Mouse (Mus musculus) testis, postnatal 10 days (tissue): ENCODE measurements around the gene Sit1.

ENCODE experiments used
- DNase-seq: peaks from one replicate; pipeline ENCODE4 v3.0.0; 2021; ENCODE audit warnings: low spot score

Sit1 gene

GRCm38 (mm10) chr4:43483535-43484091, at the start of gene Sit1:
Sit1 (minus strand) TSS chr4:43483734.
- no peak for DNase-seq

GRCm38 (mm10) chr4:43533270-43533669, 49.7 kb upstream of the Sit1 start:
- no peak for DNase-seq

- DNase-seq: peak; percentile 88
These were observed 47.0 kb upstream of the Sit1 start for GRCm38 (mm10) chr4:43530581-43530980.

- DNase-seq: no peak
These were observed 46.6 kb upstream of the Sit1 start for GRCm38 (mm10) chr4:43530081-43530501.

- no peak for DNase-seq
These were observed 45.0 kb upstream of the Sit1 start for GRCm38 (mm10) chr4:43528487-43528886.

- no peak for DNase-seq
These were observed 44.3 kb upstream of the Sit1 start for GRCm38 (mm10) chr4:43527880-43528279.

- peak; percentile 95 for DNase-seq
These were observed 36.4 kb upstream of the Sit1 start for GRCm38 (mm10) chr4:43519956-43520355.

- DNase-seq: no peak
These were observed 36.0 kb upstream of the Sit1 start for GRCm38 (mm10) chr4:43519551-43519950.

GRCm38 (mm10) chr4:43515764-43516708, 32.5 kb upstream of the Sit1 start:
- no peak for DNase-seq

GRCm38 (mm10) chr4:43513791-43514190, 30.3 kb upstream of the Sit1 start:
- DNase-seq: no peak

- DNase-seq: no peak
These were observed 29.8 kb upstream of the Sit1 start for GRCm38 (mm10) chr4:43513300-43513699.

- DNase-seq: no peak
These were observed 29.1 kb upstream of the Sit1 start for GRCm38 (mm10) chr4:43512653-43513052.

GRCm38 (mm10) chr4:43511675-43512454, 28.3 kb upstream of the Sit1 start:
- DNase-seq: no peak

GRCm38 (mm10) chr4:43509109-43509508, 25.6 kb upstream of the Sit1 start:
- DNase-seq: no peak

GRCm38 (mm10) chr4:43508666-43508997, 25.1 kb upstream of the Sit1 start:
- DNase-seq: no peak

GRCm38 (mm10) chr4:43507938-43508665, 24.6 kb upstream of the Sit1 start:
- DNase-seq: no peak

GRCm38 (mm10) chr4:43506536-43507185, 23.1 kb upstream of the Sit1 start, which contains the start of gene Car9:
Car9 (plus strand) TSS chr4:43506966.
- no peak for DNase-seq

- DNase-seq: no peak
These were observed 22.5 kb upstream of the Sit1 start for GRCm38 (mm10) chr4:43506074-43506473.

- no peak for DNase-seq
These were observed 20.7 kb upstream of the Sit1 start for GRCm38 (mm10) chr4:43504269-43504668.

GRCm38 (mm10) chr4:43503506-43503905, 20.0 kb upstream of the Sit1 start:
- no peak for DNase-seq

GRCm38 (mm10) chr4:43503041-43503440, 19.5 kb upstream of the Sit1 start:
- DNase-seq: no peak
